Mouse (Mus musculus) olfactory bulb, adult 2 months (tissue): ENCODE data around the gene Kalrn. TPM values are rescaled to one million over a fixed set of nuclear protein-coding genes. Genes with fewer than 3 reads are reported as not detected.
A peak's percentile ranks its signal among the peaks of the same experiment; 100 is the strongest.

Experiments
- H3K27ac ChIP-seq: fragments of 200-500 bp; 2 replicates; pipeline ENCODE4 v1.5.1; 2012; ENCODE audit warnings: low read depth, low read length; ENCODE audit not compliant: insufficient read depth
- H3K4me1 ChIP-seq: fragments of 200-500 bp; 2 replicates; pipeline ENCODE4 v1.6.1; 2012; ENCODE audit warnings: low read length; ENCODE audit not compliant: control insufficient read depth, insufficient read depth
- H3K4me3 ChIP-seq: fragments of 200-500 bp; 2 replicates; pipeline ENCODE4 v1.5.1; 2012; ENCODE audit warnings: mild to moderate bottlenecking, low read depth, low read length, moderate library complexity; ENCODE audit not compliant: insufficient read depth
- CTCF ChIP-seq: fragments of 200-500 bp; IDR thresholded peaks from 2 replicates; pipeline ENCODE4 v1.5.1; 2012; ENCODE audit warnings: low read depth, mild to moderate bottlenecking, low read length, moderate library complexity; ENCODE audit not compliant: insufficient read depth
- POLR2A ChIP-seq: fragments of 200-500 bp; IDR thresholded peaks from 2 replicates; pipeline ENCODE4 v1.6.1; 2012; ENCODE audit warnings: mild to moderate bottlenecking, low read depth, low read length, moderate library complexity; ENCODE audit not compliant: insufficient read depth
- WGBS: fragments of 180-500 bp; shearing (Covaris S2); methylation state at CpG from one replicate; pipeline ENCODE4 v1.1.7; 2018; 5-methylcytosine and 5-hydroxymethylcytosine counted together
- polyA plus RNA-seq: library from polyadenylated mRNA; stranded (reverse); fragments of >200 nt; gene quantifications from 2 replicates; pipeline ENCODE4 v1.2.4, GENCODE M21; 2012; ENCODE audit warnings: low replicate concordance; ENCODE audit not compliant: missing spikeins, insufficient read depth, insufficient read length

The Kalrn gene
- polyA plus RNA-seq, 1 experiment: 153 TPM

DNA sequence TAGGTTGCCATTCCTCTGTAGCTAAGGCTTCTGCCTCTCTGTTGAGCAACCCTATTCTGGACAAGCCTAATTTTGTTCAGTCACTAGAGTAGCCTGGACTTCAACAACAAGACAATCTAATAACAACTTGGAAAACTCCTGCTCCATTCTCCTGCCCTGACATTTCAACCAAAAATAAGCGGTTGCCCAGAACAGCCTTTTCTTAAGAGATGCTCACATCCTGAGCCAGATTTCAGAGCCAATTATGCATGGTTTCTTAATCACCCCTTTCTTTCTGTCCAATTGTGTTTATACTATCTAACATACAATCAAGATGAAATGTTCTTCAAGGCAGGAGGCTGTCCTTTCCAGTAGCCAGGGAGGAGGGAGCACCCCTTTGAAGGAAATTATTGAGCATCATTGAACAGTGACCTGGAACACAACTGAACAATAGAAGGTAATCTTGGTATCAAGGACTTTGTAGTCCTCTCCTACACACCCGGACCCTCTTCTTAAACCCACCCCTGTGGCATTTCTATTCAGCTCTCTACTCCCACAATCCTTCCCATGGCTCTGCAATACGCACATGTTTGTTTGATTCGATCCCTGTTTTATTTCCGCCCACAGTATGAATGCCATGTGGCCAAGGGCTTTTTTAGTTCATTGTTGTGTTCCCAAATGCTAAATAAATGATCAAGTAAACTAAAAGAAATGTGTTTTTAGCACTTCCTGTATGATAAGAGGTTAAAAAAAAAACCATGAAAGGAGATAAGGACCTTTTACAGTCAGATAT, 275.2 kb downstream of the Kalrn start:
- 33% methylated on average over 5 of the region's 5 CpGs for WGBS
- Histone ChIP-seq H3K4me1 (peaks cover 14% of the 10 kb centered on the region), H3K27ac (peak overlapping the region; percentile 64; the same call in 1 of the 2 replicates), H3K4me3 (no peak overlapping the region)
- TF ChIP-seq POLR2A (no peak), CTCF (no peak)

GRCm38 (mm10) chr16:34294568-34294967, 278.8 kb downstream of the Kalrn start:
- Histone ChIP-seq H3K4me1 (peaks cover 8% of the 10 kb centered on the region), H3K4me3 (no peak overlapping the region), H3K27ac (no peak overlapping the region)
- TF ChIP-seq CTCF (no peak), POLR2A (no peak)
- 81% methylated on average over 6 of the region's 6 CpGs for WGBS

DNA sequence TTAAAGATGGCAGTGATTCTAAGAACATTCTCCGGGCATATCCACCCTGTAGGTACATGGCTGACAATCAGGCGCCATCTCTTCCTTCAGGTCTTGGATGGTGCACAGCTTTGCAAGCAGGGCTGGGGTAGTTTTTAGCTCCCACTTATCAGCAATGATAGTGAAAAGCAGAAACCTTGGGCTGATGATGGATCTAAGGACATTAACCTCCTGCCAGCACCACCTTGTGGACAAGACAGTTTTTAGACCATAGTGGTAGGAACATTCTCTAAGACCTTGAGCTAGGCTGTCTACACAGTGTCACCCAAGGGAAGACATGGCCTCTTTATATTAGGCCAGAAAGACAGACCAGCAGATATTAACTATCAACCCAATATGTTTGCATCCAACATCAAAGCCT, 279.7 kb downstream of the Kalrn start:
- H3K27ac ChIP-seq: no peak overlapping the region
- peaks cover under 1% of the 10 kb centered on the region for H3K4me1 ChIP-seq
- WGBS: 95% methylated on average over 2 of the region's 2 CpGs
- H3K4me3 ChIP-seq: no peak overlapping the region
- TF ChIP-seq CTCF (no peak), POLR2A (no peak)

- no peak overlapping the region for H3K4me3 ChIP-seq
- TF ChIP-seq POLR2A: no peak
- TF ChIP-seq CTCF: no peak
- 49% methylated on average over 7 of the region's 7 CpGs for WGBS
- no peak overlapping the region for H3K27ac ChIP-seq
- no peaks in the 10 kb centered on the region for H3K4me1 ChIP-seq
Observed at GRCm38 (mm10) chr16:34289583-34289982, 283.7 kb downstream of the Kalrn start.

DNA sequence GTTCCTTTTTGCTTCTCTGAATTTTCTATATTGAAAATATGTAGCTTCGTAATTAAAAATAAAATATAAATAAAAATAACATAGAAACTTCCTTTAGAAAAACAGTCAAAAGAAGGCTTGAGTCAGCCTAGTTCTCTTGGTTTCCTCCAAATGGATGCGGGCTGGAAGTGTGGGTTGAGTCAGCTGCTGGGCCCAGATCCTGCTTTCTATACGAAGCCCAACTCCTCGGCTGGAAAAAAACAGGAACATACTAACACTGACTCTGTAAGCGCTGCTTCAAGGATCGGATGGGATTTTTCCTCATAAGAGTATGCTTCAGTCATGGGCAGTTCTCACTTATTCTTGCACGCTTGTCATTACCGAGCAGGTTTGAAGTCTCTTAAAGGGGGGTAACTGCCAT, 291.3 kb downstream of the Kalrn start:
- Histone ChIP-seq H3K4me1 (peaks cover 3% of the 10 kb centered on the region; the same call in 1 of the 2 replicates), H3K27ac (peak overlapping the region; percentile 23; the same call in 1 of the 2 replicates), H3K4me3 (no peak overlapping the region)
- no peak for TF ChIP-seq CTCF
- no peak for TF ChIP-seq POLR2A
- 69% methylated on average over 8 of the region's 8 CpGs for WGBS

DNA sequence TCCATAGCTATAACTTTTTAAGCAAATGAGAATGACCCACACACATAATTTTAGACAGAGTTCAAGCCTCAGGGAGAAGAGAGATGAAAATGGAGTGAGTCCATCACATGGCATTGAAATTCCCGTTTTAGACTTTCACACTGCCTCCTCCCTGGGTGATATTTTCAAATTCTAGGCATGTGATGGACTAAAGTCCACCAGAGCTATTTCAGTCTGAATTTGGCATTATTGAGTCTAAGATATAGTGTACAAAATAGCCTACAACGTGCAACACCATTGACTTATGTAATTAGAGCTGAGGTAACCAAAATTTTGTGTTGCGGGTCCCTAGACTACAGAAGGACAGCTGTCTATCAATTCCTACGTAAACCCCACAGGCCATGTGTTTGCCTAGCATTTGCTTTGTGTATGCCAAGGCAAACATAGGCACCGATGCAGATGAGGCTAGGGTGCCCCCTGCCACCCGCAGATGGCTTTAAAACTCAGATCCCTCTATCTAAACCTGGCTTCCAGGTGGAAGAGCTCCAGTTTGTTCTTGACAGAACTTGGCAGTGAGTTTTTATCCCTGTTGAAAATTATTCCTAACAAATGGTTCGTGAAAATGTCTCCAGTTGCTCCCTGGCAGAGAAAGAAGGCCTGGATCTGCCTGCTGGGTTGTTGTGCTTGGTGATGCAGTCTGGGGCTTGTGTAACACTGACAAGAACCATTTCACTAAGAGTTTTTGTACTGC, 293.5 kb downstream of the Kalrn start:
- WGBS: 75% methylated on average over 7 of the region's 7 CpGs
- no peak for TF ChIP-seq POLR2A
- TF ChIP-seq CTCF: no peak
- no peak overlapping the region for H3K27ac ChIP-seq
- H3K4me1 ChIP-seq: peaks cover 6% of the 10 kb centered on the region; the same call in 1 of the 2 replicates
- H3K4me3 ChIP-seq: no peak overlapping the region

DNA sequence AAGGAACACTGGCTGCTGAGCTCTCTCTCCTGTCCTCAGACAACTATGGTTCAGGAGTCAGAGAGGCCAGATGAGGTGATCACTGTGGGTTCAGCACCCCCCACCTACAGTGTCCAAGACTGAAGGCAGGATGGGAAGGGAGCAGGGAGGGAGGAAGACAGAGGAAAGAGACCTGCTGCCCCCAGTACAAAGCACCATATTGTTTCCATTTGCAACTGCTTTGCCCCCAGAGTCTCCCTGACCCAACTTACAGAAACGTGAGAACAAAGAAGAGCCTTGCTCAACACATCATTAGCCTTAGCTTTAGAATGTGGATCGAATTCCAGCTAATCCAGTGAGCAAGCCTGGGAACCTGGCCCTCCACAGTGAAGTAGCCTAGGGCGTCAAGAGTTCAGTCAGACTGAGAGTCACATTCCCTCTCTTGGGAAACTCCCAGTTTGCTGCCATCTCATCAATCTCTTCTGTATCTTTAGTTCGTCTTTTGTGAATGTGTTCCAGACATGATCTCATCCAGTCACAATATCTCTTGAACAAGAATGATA, 295.0 kb downstream of the Kalrn start:
- H3K27ac ChIP-seq: no peak overlapping the region
- TF ChIP-seq POLR2A: no peak
- no peak for TF ChIP-seq CTCF
- 63% methylated on average over 4 of the region's 4 CpGs for WGBS
- no peak overlapping the region for H3K4me3 ChIP-seq
- H3K4me1 ChIP-seq: peaks cover 6% of the 10 kb centered on the region; the same call in 1 of the 2 replicates

- peaks cover 11% of the 10 kb centered on the region for H3K4me1 ChIP-seq
- H3K4me3 ChIP-seq: no peak overlapping the region
- no peak for TF ChIP-seq CTCF
- no peak for TF ChIP-seq POLR2A
- H3K27ac ChIP-seq: no peak overlapping the region
Observed at GRCm38 (mm10) chr16:34274607-34275006, 298.7 kb downstream of the Kalrn start.

DNA sequence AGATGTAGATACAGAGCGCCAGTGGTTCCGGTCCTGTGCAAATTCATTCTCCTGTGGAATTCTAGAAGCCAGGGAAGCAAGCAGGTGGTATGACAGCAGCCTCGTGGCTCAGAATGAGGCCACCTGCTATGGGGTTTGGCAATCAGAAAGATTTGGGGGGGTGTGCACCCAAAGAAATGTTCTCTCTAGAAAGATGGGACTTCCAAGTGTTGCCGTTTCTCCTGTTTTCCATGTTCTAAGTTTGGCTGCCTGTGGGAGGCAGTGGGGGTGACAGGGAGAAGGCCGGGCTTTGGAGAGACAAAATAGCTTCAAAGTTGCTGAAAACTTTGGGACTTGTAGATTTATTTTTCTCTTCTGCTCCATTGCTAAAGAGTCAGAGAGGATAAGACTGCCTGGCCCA, 301.9 kb downstream of the Kalrn start:
- TF ChIP-seq CTCF (no peak), POLR2A (no peak)
- Histone ChIP-seq H3K4me1 (peaks cover 7% of the 10 kb centered on the region), H3K27ac (peak overlapping the region; percentile 44; the same call in 1 of the 2 replicates), H3K4me3 (no peak overlapping the region)
- 62% methylated on average over 5 of the region's 5 CpGs for WGBS
